Mouse (Mus musculus): ENCODE data around the gene Gm44790. TPM values are rescaled to one million over a fixed set of nuclear protein-coding genes. Genes with fewer than 3 reads are reported as not detected.

The Gm44790 gene
- polyA plus RNA-seq, 1 experiment from 2014 or later = 0.68 TPM

GRCm38 (mm10) chr6:86395021-86395420, 31.4 kb upstream of the Gm44790 start:
- Histone ChIP-seq H3K27ac (replicated peaks) (no peak overlapping the region), H3K4me3 (peak overlapping the region; percentile 91), H3K9ac (replicated peaks) (peak overlapping the region; percentile 90; the same call in 1 of the 2 replicates), H3K4me1 (peaks cover 26% of the 10 kb centered on the region), H3K9me3 (no peaks in the 10 kb centered on the region), H3K36me3 (peaks cover 35% of the 10 kb centered on the region), H3K27me3 (no peaks in the 10 kb centered on the region), H3K4me2 (replicated peaks) (peak overlapping the region; percentile 70)
- WGBS = 90% methylated on average over 9 of the region's 9 CpGs
- ATAC-seq (ENCODE audit: low FRiP score, low read depth) = no peak

DNA sequence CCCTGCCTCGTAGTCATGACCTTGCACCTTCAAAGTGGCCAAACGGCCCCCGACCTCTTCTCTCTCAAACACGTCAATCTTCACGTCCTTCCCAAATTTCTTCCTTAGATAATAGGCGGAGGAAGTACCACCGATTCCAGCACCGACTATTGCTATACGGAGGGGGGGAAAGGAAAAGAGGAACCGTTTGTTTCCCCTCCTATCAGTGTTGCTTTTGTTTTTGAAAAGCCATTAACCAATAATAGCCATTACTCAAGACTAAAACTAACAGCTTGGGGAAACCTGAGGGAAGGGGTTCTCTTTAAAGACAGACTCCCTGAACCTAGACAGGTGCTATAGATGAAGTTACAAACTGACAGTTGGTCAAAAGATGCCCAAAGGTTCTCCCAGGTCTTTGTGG, 30.5 kb upstream of the Gm44790 start:
- Histone ChIP-seq H3K9me3 (no peaks in the 10 kb centered on the region), H3K27ac (replicated peaks) (peak overlapping the region; percentile 91), H3K4me2 (replicated peaks) (peak overlapping the region; percentile 70), H3K9ac (replicated peaks) (peak overlapping the region; percentile 90), H3K4me1 (peaks cover 29% of the 10 kb centered on the region), H3K4me3 (peak overlapping the region; percentile 91), H3K36me3 (peaks cover 26% of the 10 kb centered on the region), H3K27me3 (0 out of 2 replicates have a peak, but pooled peaks cover 4% of the 10 kb centered on the region)
- 40% methylated on average over 10 of the region's 10 CpGs for WGBS
- ATAC-seq (ENCODE audit: low FRiP score, low read depth) = no peak

DNA sequence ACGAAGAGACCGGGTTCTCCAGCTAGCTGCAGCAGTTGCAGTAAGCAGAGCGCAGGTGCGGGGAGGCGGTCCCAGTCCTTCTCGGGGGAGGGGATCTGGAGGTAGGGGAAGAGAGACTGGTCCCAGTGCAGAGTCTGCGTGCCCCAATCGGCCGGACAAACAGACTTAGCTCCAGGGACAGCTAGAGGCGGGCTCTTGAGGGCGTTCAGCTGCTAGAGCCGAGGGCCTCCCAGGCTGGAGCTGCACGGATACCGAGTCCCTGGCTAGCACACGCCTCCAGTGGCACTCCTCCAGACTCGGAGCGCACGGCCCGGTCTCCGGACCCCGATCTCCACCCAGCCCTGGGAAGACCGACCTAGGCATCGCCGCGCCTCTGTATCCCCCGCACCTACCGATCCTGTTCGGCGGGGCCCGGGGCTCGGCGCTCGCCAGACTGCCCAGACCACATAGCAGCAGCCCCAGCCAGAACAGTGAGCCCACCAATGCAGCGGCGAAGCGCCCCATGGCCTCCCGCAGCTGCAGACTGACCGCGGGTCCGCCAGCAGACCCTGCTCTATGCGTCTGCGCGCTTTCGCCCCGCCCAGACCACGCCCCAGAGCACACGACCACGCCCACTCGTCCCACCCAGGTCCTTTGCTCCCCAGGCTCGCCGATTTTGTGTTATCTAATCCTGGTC, 29.7 kb upstream of the Gm44790 start, which contains the start of gene Pcyox1:
TSS of gene Pcyox1 (minus strand) at position 574 of the 676 bp plus-strand sequence.
- peak within 1 kb of the TSS; percentile 90 for H3K9ac ChIP-seq (replicated peaks)
- peak within 1 kb of the TSS; percentile 70 for H3K4me2 ChIP-seq (replicated peaks)
- peak within 1 kb of the TSS; percentile 91 for H3K27ac ChIP-seq (replicated peaks)
- H3K27me3 ChIP-seq = 0 out of 2 replicates have a peak, but pooled peaks cover 4% of the 10 kb centered on the region
- ATAC-seq (ENCODE audit: low FRiP score, low read depth) = peak; percentile 95
- WGBS = under 1% methylated on average over 51 of the region's 51 CpGs
- H3K4me1 ChIP-seq = peaks cover 29% of the 10 kb centered on the region
- H3K4me3 ChIP-seq = peak within 1 kb of the TSS; percentile 91
- H3K9me3 ChIP-seq = no peaks in the 10 kb centered on the region
- H3K36me3 ChIP-seq = peaks cover 18% of the 10 kb centered on the region

DNA sequence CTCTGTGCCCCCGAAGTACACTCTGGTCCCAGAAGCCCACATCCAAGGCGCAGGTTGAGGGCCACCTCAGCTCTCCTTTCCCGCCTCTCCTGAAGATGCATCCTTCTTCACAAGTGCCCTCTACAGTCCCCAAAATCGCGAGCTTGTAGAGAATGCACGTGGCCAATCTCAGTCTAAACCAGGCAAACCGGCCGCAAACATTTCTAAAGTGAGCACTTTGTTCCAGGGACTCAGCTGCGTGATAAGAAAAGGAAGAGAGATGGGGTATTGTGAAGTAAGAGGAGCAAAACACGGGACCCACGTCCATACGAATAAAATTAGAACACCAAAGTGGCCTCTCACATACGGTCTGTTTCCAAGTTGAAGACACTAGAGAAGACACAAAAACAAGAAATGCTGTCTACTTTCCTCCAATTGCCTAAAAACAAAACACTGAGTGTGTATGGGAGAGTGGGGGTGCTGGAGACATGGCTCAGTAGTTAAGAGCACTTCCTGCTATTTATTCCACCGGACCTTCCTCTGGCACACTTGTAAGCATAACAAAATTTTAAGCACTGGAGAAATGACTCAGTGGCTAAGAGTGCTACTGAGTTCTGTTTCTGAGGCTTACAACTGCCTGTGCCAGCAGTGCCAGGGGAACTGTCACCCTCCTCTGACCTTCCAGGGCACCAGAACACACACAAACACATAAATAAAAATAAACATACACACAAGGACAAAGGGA, 29.0 kb upstream of the Gm44790 start:
- peak overlapping the region; percentile 90 for H3K9ac ChIP-seq (replicated peaks)
- H3K4me2 ChIP-seq (replicated peaks) = peak overlapping the region; percentile 70
- H3K27me3 ChIP-seq = 0 out of 2 replicates have a peak, but pooled peaks cover 4% of the 10 kb centered on the region
- peak overlapping the region; percentile 91; the same call in 1 of the 2 replicates for H3K27ac ChIP-seq (replicated peaks)
- 8% methylated on average over 14 of the region's 14 CpGs for WGBS
- peaks cover 11% of the 10 kb centered on the region for H3K36me3 ChIP-seq
- H3K4me1 ChIP-seq = peaks cover 29% of the 10 kb centered on the region
- H3K4me3 ChIP-seq = peak overlapping the region; percentile 91
- ATAC-seq (ENCODE audit: low FRiP score, low read depth) = no peak
- no peaks in the 10 kb centered on the region for H3K9me3 ChIP-seq

GRCm38 (mm10) chr6:86398986-86399385, 27.5 kb upstream of the Gm44790 start:
- H3K4me3 ChIP-seq = no peak overlapping the region

DNA sequence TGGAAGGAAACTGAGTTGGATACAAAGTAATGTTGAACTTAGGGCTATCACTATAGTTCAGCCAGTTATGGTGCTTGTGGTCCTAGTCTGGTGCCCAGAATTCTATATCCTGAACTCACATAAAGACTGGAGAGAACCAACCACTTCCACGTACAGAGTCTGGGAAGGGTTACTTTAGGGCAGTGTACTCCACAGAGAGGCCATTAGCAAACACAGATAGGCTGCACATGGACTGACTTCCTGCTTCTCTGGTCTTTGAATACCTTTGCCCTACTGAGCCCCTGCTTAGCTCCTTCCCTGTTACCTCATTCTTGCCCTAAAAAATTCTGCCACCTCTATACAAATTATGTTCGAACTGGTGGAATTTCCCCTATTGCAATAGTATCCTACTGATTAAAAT, 26.5 kb upstream of the Gm44790 start:
- peaks cover 18% of the 10 kb centered on the region for H3K4me1 ChIP-seq
- ATAC-seq (ENCODE audit: low FRiP score, low read depth) = no peak
- H3K9ac ChIP-seq (replicated peaks) = no peak overlapping the region
- no peak overlapping the region for H3K4me3 ChIP-seq
- no peak overlapping the region for H3K4me2 ChIP-seq (replicated peaks)
- 0 out of 2 replicates have a peak, but pooled peaks cover 4% of the 10 kb centered on the region for H3K27me3 ChIP-seq
- 86% methylated on average over 2 of the region's 2 CpGs for WGBS
- H3K9me3 ChIP-seq = no peaks in the 10 kb centered on the region
- H3K27ac ChIP-seq (replicated peaks) = no peak overlapping the region
- no peaks in the 10 kb centered on the region for H3K36me3 ChIP-seq

More at GRCm38 (mm10) chr6:86398986-86399385, 27.5 kb upstream of the Gm44790 start:
- 75% methylated on average over 2 of the region's 2 CpGs for WGBS
- ATAC-seq (ENCODE audit: low FRiP score, low read depth) = no peak
- no peak overlapping the region for H3K9ac ChIP-seq (replicated peaks)
- H3K27me3 ChIP-seq = 0 out of 2 replicates have a peak, but pooled peaks cover 4% of the 10 kb centered on the region
- H3K4me2 ChIP-seq (replicated peaks) = no peak overlapping the region
- peaks cover 26% of the 10 kb centered on the region for H3K4me1 ChIP-seq
- H3K36me3 ChIP-seq = peaks cover 5% of the 10 kb centered on the region
- no peak overlapping the region for H3K27ac ChIP-seq (replicated peaks)
- H3K9me3 ChIP-seq = no peaks in the 10 kb centered on the region

- H3K4me3 ChIP-seq = peak overlapping the region; percentile 17; the same call in 1 of the 2 replicates
- WGBS = 6% methylated on average over 9 of the region's 9 CpGs
Measured at GRCm38 (mm10) chr6:86400972-86401371, 25.5 kb upstream of the Gm44790 start.

DNA sequence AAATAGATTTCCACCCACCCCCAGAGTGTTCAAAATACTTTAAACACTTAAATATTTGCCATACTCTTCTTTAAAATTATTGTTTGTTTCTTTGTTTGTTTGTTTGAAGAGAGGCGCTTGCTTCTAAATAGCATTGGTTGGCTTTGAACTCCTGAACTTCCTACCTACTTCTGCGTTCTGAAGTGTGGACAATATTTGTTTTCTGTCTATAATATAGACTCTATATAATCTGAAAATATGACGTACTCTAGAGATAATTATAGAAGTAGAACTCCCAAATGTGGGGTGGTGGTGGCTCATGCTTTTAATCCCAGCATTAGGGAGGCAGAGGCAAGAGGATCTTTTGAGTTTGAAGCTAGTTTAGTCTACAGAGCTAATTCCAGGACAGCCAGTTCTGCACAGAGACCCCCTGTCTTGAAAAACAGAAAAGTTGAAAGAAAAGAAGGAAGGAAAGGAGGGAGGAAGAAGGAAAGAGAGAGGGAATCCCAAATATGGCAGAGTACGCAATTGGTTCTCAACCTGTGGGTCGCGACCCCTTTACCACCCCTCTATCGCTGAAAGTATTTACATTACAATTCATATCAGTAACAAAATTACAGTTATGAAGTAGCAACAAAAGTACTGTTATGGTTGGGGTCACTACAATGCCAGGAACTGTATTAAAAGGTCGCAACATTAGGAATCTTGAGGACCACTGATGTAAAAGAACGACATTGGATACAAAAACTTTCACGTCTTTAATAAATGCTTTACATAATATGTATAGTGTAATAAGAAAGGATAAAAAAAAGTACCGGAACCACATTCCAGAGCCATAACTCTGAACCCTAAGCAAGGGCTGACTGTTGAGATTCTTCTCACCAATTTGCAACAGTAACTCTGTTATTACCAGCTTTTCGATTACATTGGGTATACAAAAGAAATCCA, 23.5 kb upstream of the Gm44790 start:
- H3K9me3 ChIP-seq = no peaks in the 10 kb centered on the region
- 40% methylated on average over 12 of the region's 12 CpGs for WGBS
- no peak for ATAC-seq (ENCODE audit: low FRiP score, low read depth)
- H3K27me3 ChIP-seq = 0 out of 2 replicates have a peak, but pooled peaks cover 4% of the 10 kb centered on the region
- 0 out of 2 replicates have a peak, but pooled peaks cover 3% of the 10 kb centered on the region for H3K36me3 ChIP-seq
- no peak overlapping the region for H3K27ac ChIP-seq (replicated peaks)
- H3K4me3 ChIP-seq = peak overlapping the region; percentile 87
- peaks cover 13% of the 10 kb centered on the region for H3K4me1 ChIP-seq
- H3K9ac ChIP-seq (replicated peaks) = 0 out of 2 replicates have a peak overlapping the region, but pooled peaks have one; percentile 20
- H3K4me2 ChIP-seq (replicated peaks) = peak overlapping the region; percentile 74

More at GRCm38 (mm10) chr6:86400972-86401371, 25.5 kb upstream of the Gm44790 start:
- Histone ChIP-seq H3K36me3 (no peaks in the 10 kb centered on the region), H3K4me2 (replicated peaks) (peak overlapping the region; percentile 25), H3K27ac (replicated peaks) (no peak overlapping the region), H3K9me3 (no peaks in the 10 kb centered on the region), H3K9ac (replicated peaks) (no peak overlapping the region), H3K4me1 (peaks cover 8% of the 10 kb centered on the region), H3K27me3 (0 out of 2 replicates have a peak, but pooled peaks cover 4% of the 10 kb centered on the region)
- ATAC-seq (ENCODE audit: low FRiP score, low read depth) = no peak

DNA sequence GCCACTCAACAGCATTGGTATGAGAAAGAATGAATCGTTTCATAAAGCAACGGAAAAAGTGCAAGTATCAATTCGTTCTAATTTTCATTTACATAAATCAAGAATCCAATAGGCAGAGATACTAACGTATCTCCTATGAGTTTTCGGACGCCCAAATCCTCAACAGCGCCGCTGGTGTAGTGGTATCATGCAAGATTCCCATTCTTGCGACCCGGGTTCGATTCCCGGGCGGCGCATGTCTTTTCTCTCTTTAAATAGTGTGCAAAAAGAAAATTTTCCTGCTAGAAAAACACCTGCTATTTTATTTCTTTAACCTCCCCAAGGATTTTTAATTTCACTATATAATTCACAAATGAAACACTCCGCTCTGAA, 22.7 kb upstream of the Gm44790 start:
- Histone ChIP-seq H3K4me2 (replicated peaks) (peak overlapping the region; percentile 74), H3K4me1 (peaks cover 13% of the 10 kb centered on the region), H3K9ac (replicated peaks) (0 out of 2 replicates have a peak overlapping the region, but pooled peaks have one; percentile 20), H3K9me3 (no peaks in the 10 kb centered on the region), H3K36me3 (0 out of 2 replicates have a peak, but pooled peaks cover 6% of the 10 kb centered on the region), H3K27me3 (0 out of 2 replicates have a peak, but pooled peaks cover 4% of the 10 kb centered on the region), H3K27ac (replicated peaks) (peak overlapping the region; percentile 100), H3K4me3 (peak overlapping the region; percentile 87)
- WGBS = under 1% methylated on average over 15 of the region's 15 CpGs
- ATAC-seq (ENCODE audit: low FRiP score, low read depth) = peak; percentile 63

DNA sequence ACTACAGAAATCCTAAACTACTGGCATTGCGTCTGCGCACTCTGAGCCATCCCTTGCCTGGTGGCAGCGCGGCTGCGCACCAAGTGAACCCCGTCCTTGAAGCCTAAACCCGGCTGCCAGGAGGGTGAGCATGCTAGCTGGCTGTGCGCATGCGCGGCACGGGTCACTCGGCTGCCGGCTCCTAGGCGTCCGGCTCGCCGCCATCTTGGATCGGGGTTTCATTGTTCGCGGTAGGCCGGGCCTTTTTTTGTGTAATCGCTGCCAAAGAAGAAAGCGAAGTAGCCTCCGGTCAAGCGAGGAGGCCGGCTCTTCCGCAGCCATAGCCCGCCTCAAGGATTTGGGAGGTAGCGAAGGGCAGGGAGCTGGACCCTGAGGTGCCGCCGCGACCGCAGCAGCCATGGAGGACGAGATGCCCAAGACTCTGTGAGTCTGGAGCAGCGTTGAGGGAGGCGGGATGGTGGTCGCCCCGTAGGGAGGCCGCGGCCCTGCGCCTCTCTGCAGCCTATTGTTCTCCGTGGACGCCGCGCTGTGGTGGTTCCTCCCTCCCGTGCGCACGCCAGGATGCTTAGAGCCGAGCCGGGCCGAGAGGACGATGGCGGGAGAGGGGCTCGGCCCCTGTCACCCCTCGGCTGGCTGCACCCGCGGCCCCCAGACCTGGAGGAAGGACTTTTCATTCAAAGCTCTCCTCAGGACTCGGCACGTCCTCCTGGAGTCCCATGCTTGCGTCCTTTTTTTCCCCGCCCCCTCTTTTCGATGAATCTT, 22.2 kb upstream of the Gm44790 start, which contains the start of gene Tia1:
TSS of gene Tia1 (plus strand) at position 120 of the 762 bp plus-strand sequence.
- H3K36me3 ChIP-seq = 0 out of 2 replicates have a peak, but pooled peaks cover 6% of the 10 kb centered on the region
- H3K27ac ChIP-seq (replicated peaks) = peak within 1 kb of the TSS; percentile 100
- H3K27me3 ChIP-seq = 0 out of 2 replicates have a peak, but pooled peaks cover 4% of the 10 kb centered on the region
- peak within 1 kb of the TSS; percentile 87 for H3K4me3 ChIP-seq
- H3K9me3 ChIP-seq = no peaks in the 10 kb centered on the region
- ATAC-seq (ENCODE audit: low FRiP score, low read depth) = peak; percentile 95
- peak within 1 kb of the TSS; percentile 98 for H3K9ac ChIP-seq (replicated peaks)
- H3K4me1 ChIP-seq = peaks cover 13% of the 10 kb centered on the region
- peak within 1 kb of the TSS; percentile 74 for H3K4me2 ChIP-seq (replicated peaks)
- under 1% methylated on average over 62 of the region's 62 CpGs for WGBS
